Mouse (Mus musculus) urinary bladder, adult 18-20 months (tissue): ENCODE measurements around the gene Tle6.

Experiments
- DNase-seq, 2 experiments: peaks; one replicate each; pipeline ENCODE4 v3.0.0; 2022; ENCODE audit warnings: low spot score in 2 of 2, mixed read lengths in 2 of 2

Gene Tle6

GRCm38 (mm10) chr10:81623441-81623840 is 22.6 kb upstream of the Tle6 start:
- DNase-seq = no peak

GRCm38 (mm10) chr10:81620786-81621185 is 19.9 kb upstream of the Tle6 start:
- DNase-seq = no peak

GRCm38 (mm10) chr10:81619976-81620375 is 19.1 kb upstream of the Tle6 start:
- DNase-seq = no peak

GRCm38 (mm10) chr10:81615486-81615885 is 14.6 kb upstream of the Tle6 start:
- no peak for DNase-seq

- DNase-seq = no peak
These were observed 11.9 kb upstream of the Tle6 start for GRCm38 (mm10) chr10:81612779-81613178.

GRCm38 (mm10) chr10:81608308-81608707 is 7.4 kb upstream of the Tle6 start:
- DNase-seq = no peak

GRCm38 (mm10) chr10:81605974-81606751 is 5.3 kb upstream of the Tle6 start, which contains the start of gene BC025920:
Gene BC025920, plus strand, starts transcription at chr10:81606270.
- peak; percentile 84 to 96 for DNase-seq

GRCm38 (mm10) chr10:81605666-81605973 is 4.7 kb upstream of the Tle6 start:
- no peak for DNase-seq

- peak; percentile 71 to 77 for DNase-seq
These were observed 4.2 kb upstream of the Tle6 start for GRCm38 (mm10) chr10:81604968-81605665.

- DNase-seq = no peak
These were observed 3.4 kb upstream of the Tle6 start for GRCm38 (mm10) chr10:81604019-81604967.

GRCm38 (mm10) chr10:81602741-81603151 is 1.9 kb upstream of the Tle6 start:
- no peak for DNase-seq

- no peak for DNase-seq
These were observed 578 bp upstream of the Tle6 start for GRCm38 (mm10) chr10:81601396-81601905.

GRCm38 (mm10) chr10:81600096-81600495 is 777 bp downstream of the Tle6 start:
- DNase-seq = no peak

GRCm38 (mm10) chr10:81599630-81600029 is 1.2 kb downstream of the Tle6 start:
- DNase-seq = no peak

- DNase-seq = no peak
These were observed 2.0 kb downstream of the Tle6 start for GRCm38 (mm10) chr10:81598871-81599270.

- no peak for DNase-seq
These were observed 2.5 kb downstream of the Tle6 start for GRCm38 (mm10) chr10:81598342-81598741.

- DNase-seq = no peak
These were observed 3.5 kb downstream of the Tle6 start for GRCm38 (mm10) chr10:81597137-81597950.

- peak in 1 of 2 experiments; percentile 39 for DNase-seq
These were observed 4.3 kb downstream of the Tle6 start for GRCm38 (mm10) chr10:81596611-81597010.

- no peak for DNase-seq
These were observed 5.3 kb downstream of the Tle6 start for GRCm38 (mm10) chr10:81595599-81595998.

GRCm38 (mm10) chr10:81593935-81594334 is 6.9 kb downstream of the Tle6 start:
- no peak for DNase-seq

- no peak for DNase-seq
These were observed 7.7 kb downstream of the Tle6 start for GRCm38 (mm10) chr10:81593223-81593622.
